Mouse (Mus musculus) testis, adult 2 months (tissue): ENCODE data around the gene Gucd1.

Experiments used
- CTCF ChIP-seq: fragments of 200-500 bp; IDR thresholded peaks from 2 replicates; pipeline ENCODE4 v1.5.1; 2012; ENCODE audit warnings: low read depth, mild to moderate bottlenecking, inconsistent platforms, low read length, moderate library complexity; ENCODE audit not compliant: control insufficient read depth, insufficient read depth, insufficient replicate concordance
- POLR2A ChIP-seq: fragments of 200-500 bp; IDR thresholded peaks from 2 replicates; pipeline ENCODE4 v1.6.1; 2012; ENCODE audit warnings: low read depth, mild to moderate bottlenecking, inconsistent platforms, low read length, moderate library complexity; ENCODE audit not compliant: control insufficient read depth

DNA sequence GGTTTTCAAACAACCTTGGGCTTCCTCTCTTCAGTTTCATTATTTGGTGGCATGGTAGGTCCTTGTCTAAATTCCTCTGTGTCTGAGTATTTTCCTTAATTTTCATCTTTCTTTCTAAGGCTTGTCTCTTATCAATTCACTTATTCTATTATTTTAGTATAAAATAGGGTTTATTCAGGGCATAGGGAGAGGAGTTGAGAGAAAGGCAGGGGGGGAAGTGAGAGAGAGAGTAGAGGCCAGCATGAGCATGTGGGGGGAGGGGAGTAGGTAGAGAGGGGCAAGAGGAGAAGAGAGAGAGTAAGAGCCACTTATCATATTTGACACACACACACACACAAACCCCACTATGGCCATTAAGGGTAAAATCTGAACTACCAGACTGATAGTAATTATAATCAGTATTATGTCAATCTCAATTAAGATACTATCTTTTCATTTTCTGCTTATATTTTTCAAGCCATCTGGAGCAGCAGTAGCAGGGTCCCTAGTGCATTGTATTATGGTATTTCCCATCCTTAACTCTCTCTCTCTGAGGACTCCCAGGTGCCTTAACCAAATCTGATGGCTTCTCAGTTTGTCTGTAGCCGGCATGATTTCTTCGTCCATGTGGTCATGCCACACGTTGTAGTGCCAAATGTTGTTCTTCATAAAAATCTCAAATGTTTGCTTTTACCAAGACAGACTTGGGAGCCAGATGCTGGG lies 26.4 kb downstream of the Gucd1 start:
- TF ChIP-seq CTCF, result no peak
- no peak for TF ChIP-seq POLR2A
